Mouse (Mus musculus) megakaryocyte, embryonic 14.5 days (primary cell): Measurements from ENCODE around the gene Tbx10. TPM values are rescaled to one million over a fixed set of nuclear protein-coding genes. Genes with fewer than 3 reads are reported as not detected.

Source experiments
- H3K27me3 ChIP-seq: replicated peaks from 2 replicates; pipeline ENCODE3; 2012; ENCODE audit warnings: inconsistent platforms
- H3K36me3 ChIP-seq: replicated peaks from 2 replicates; pipeline ENCODE3; 2012; ENCODE audit warnings: low read length, inconsistent platforms, mixed read lengths
- H3K4me1 ChIP-seq: 2 replicates; pipeline ENCODE4 v1.6.1; 2012; ENCODE audit warnings: inconsistent platforms
- H3K4me3 ChIP-seq: replicated peaks from 2 replicates; pipeline ENCODE3; 2012; ENCODE audit warnings: moderate library complexity, mild to moderate bottlenecking, inconsistent platforms
- H3K9me3 ChIP-seq: 2 replicates; pipeline ENCODE4 v1.6.1; 2012; ENCODE audit warnings: inconsistent platforms
- FLI1 ChIP-seq: IDR thresholded peaks from 2 replicates; pipeline ENCODE4 v1.6.1; 2012; ENCODE audit warnings: low read length, inconsistent platforms, mixed read lengths
- GATA1 ChIP-seq: IDR thresholded peaks from 3 replicates; pipeline ENCODE4 v1.6.1; 2012; ENCODE audit warnings: mixed read lengths, low read length, inconsistent platforms, borderline replicate concordance
- polyA plus RNA-seq: library from polyadenylated mRNA; stranded (reverse); fragments of >175 nt; gene quantifications from 2 replicates; pipeline ENCODE4 v1.2.3, GENCODE M21; 2012; ENCODE audit warnings: low replicate concordance; ENCODE audit not compliant: insufficient read depth

The Tbx10 gene
- not detected in 2 replicates for polyA plus RNA-seq

GRCm38 (mm10) chr19:3992416-3992815, at the start of gene Tbx10:
TSS of gene Tbx10 (plus strand) at chr19:3992752.
- H3K4me3 ChIP-seq, result peak within 1 kb of the TSS; percentile 26
- peaks cover 28% of the 10 kb centered on the region for H3K4me1 ChIP-seq
- H3K9me3 ChIP-seq, result peaks cover 6% of the 10 kb centered on the region
- peaks cover 53% of the 10 kb centered on the region for H3K27me3 ChIP-seq
- TF ChIP-seq GATA1 (no peak), FLI1 (no peak)
- no peaks in the 10 kb centered on the region for H3K36me3 ChIP-seq

- no peaks in the 10 kb centered on the region for H3K9me3 ChIP-seq
- TF ChIP-seq FLI1 (no peak), GATA1 (no peak)
- H3K4me1 ChIP-seq, result peaks cover 39% of the 10 kb centered on the region
- H3K36me3 ChIP-seq, result peaks cover 29% of the 10 kb centered on the region
- peaks cover 2% of the 10 kb centered on the region for H3K27me3 ChIP-seq
- peak overlapping the region; percentile 77 for H3K4me3 ChIP-seq
These were observed 49.4 kb upstream of the Tbx10 start for GRCm38 (mm10) chr19:3942986-3943735.

GRCm38 (mm10) chr19:3945872-3946564, 46.5 kb upstream of the Tbx10 start:
- H3K36me3 ChIP-seq, result peaks cover 48% of the 10 kb centered on the region
- peaks cover 3% of the 10 kb centered on the region for H3K27me3 ChIP-seq
- peak overlapping the region; percentile 64 for H3K4me3 ChIP-seq
- peaks cover 46% of the 10 kb centered on the region for H3K4me1 ChIP-seq
- TF ChIP-seq GATA1, result no peak
- no peak for TF ChIP-seq FLI1
- H3K9me3 ChIP-seq, result no peaks in the 10 kb centered on the region

- Histone ChIP-seq H3K4me3 (no peak overlapping the region), H3K9me3 (no peaks in the 10 kb centered on the region), H3K36me3 (peaks cover 45% of the 10 kb centered on the region), H3K27me3 (peaks cover 3% of the 10 kb centered on the region), H3K4me1 (peaks cover 52% of the 10 kb centered on the region)
- no peak for TF ChIP-seq FLI1
- TF ChIP-seq GATA1, result no peak
These were observed 45.8 kb upstream of the Tbx10 start for GRCm38 (mm10) chr19:3946715-3947114.

GRCm38 (mm10) chr19:3947813-3948212, 44.7 kb upstream of the Tbx10 start:
- Histone ChIP-seq H3K27me3 (peaks cover 3% of the 10 kb centered on the region), H3K9me3 (no peaks in the 10 kb centered on the region), H3K36me3 (peaks cover 38% of the 10 kb centered on the region), H3K4me1 (peaks cover 48% of the 10 kb centered on the region), H3K4me3 (no peak overlapping the region)
- TF ChIP-seq FLI1 (no peak), GATA1 (no peak)

- Histone ChIP-seq H3K36me3 (peaks cover 38% of the 10 kb centered on the region), H3K9me3 (0 out of 2 replicates have a peak, but pooled peaks cover 3% of the 10 kb centered on the region), H3K27me3 (peaks cover 3% of the 10 kb centered on the region), H3K4me1 (peaks cover 41% of the 10 kb centered on the region), H3K4me3 (no peak overlapping the region)
- no peak for TF ChIP-seq FLI1
- no peak for TF ChIP-seq GATA1
These were observed 44.0 kb upstream of the Tbx10 start for GRCm38 (mm10) chr19:3948546-3948945.

GRCm38 (mm10) chr19:3950331-3950730, 42.2 kb upstream of the Tbx10 start:
- peaks cover 11% of the 10 kb centered on the region for H3K27me3 ChIP-seq
- H3K4me3 ChIP-seq, result no peak overlapping the region
- 0 out of 2 replicates have a peak, but pooled peaks cover 3% of the 10 kb centered on the region for H3K9me3 ChIP-seq
- no peak for TF ChIP-seq FLI1
- TF ChIP-seq GATA1, result no peak
- peaks cover 32% of the 10 kb centered on the region for H3K36me3 ChIP-seq
- H3K4me1 ChIP-seq, result peaks cover 39% of the 10 kb centered on the region

- Histone ChIP-seq H3K4me3 (peak overlapping the region; percentile 51), H3K9me3 (0 out of 2 replicates have a peak, but pooled peaks cover 3% of the 10 kb centered on the region), H3K4me1 (peaks cover 36% of the 10 kb centered on the region), H3K27me3 (peaks cover 20% of the 10 kb centered on the region), H3K36me3 (peaks cover 28% of the 10 kb centered on the region)
- no peak for TF ChIP-seq FLI1
- no peak for TF ChIP-seq GATA1
These were observed 41.1 kb upstream of the Tbx10 start for GRCm38 (mm10) chr19:3951461-3951860.

GRCm38 (mm10) chr19:3952099-3952498, 40.5 kb upstream of the Tbx10 start:
- H3K4me3 ChIP-seq, result no peak overlapping the region
- H3K9me3 ChIP-seq, result 0 out of 2 replicates have a peak, but pooled peaks cover 3% of the 10 kb centered on the region
- H3K36me3 ChIP-seq, result peaks cover 26% of the 10 kb centered on the region
- peaks cover 24% of the 10 kb centered on the region for H3K27me3 ChIP-seq
- H3K4me1 ChIP-seq, result peaks cover 29% of the 10 kb centered on the region
- TF ChIP-seq GATA1 (no peak), FLI1 (no peak)

- Histone ChIP-seq H3K4me1 (peaks cover 33% of the 10 kb centered on the region), H3K27me3 (peaks cover 38% of the 10 kb centered on the region), H3K36me3 (peaks cover 2% of the 10 kb centered on the region), H3K4me3 (no peak overlapping the region), H3K9me3 (0 out of 2 replicates have a peak, but pooled peaks cover 3% of the 10 kb centered on the region)
- TF ChIP-seq FLI1, result no peak
- TF ChIP-seq GATA1, result no peak
These were observed 37.5 kb upstream of the Tbx10 start for GRCm38 (mm10) chr19:3955033-3955432.
